Mouse (Mus musculus) heart, adult 2 months (tissue): ENCODE measurements at regions not wholly inside any gene's neighbourhood (a gene's known extent, or its start where the extent isn't known, plus 50 kb on each side); places are given as distances from the start of the nearest gene placed in this dataset.

Source experiments
- CTCF ChIP-seq: fragments of 200-600 bp; IDR thresholded peaks from 2 replicates; pipeline ENCODE4 v1.8.1; 2022; ENCODE audit warnings: antibody characterized with exemption, mild to moderate bottlenecking, moderate library complexity
- POLR2A ChIP-seq: fragments of 200-500 bp; IDR thresholded peaks from 2 replicates; pipeline ENCODE4 v1.6.1; 2011; ENCODE audit warnings: mild to moderate bottlenecking, low read depth, low read length, control low read depth; ENCODE audit not compliant: insufficient read depth

DNA sequence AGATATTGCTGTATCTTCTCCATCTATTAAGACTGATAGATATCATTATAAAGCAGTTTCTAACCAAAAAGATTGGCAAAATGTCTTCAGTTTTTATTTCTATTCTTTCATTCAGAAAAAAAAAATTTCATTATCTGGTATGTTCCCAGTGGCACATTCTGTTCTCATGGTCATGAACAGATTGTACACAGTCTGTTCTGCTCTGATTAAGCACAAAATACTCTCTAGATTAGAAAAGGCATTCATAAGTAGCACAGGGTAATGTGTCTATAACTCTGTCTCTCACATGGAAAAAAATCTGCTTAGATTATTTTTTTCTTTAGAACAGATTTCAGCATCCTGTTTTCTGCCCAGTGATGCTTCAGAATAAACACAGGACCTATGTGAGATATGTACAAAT, 306.3 kb upstream of the Gm21830 start:
- no peak for TF ChIP-seq CTCF
- TF ChIP-seq POLR2A: no peak
